Mouse (Mus musculus) ES-Bruce4 (cell line): Measurements from ENCODE around the gene Elavl2. TPM values are rescaled to one million over a fixed set of nuclear protein-coding genes. Genes with fewer than 3 reads are reported as not detected.

ENCODE experiments used
- H3K27ac ChIP-seq: 2 replicates; pipeline ENCODE4 v1.5.1; 2012; ENCODE audit warnings: low read length, inconsistent platforms; ENCODE audit not compliant: insufficient read depth
- H3K27me3 ChIP-seq: 2 replicates; pipeline ENCODE4 v1.6.1; 2012; ENCODE audit warnings: mild to moderate bottlenecking, low read length, inconsistent platforms; ENCODE audit not compliant: control insufficient read depth, poor library complexity, insufficient read depth, severe bottlenecking
- H3K36me3 ChIP-seq: 2 replicates; pipeline ENCODE4 v1.6.1; 2012; ENCODE audit warnings: inconsistent platforms, mild to moderate bottlenecking, low read length, moderate library complexity; ENCODE audit not compliant: control insufficient read depth, poor library complexity, insufficient read depth, severe bottlenecking
- H3K4me1 ChIP-seq: one replicate; pipeline ENCODE4 v1.8.1; 2011; ENCODE audit warnings: low read length; ENCODE audit not compliant: control insufficient read depth, insufficient read depth
- H3K4me3 ChIP-seq: 2 replicates; pipeline ENCODE4 v1.5.1; 2011; ENCODE audit warnings: low read depth, mild to moderate bottlenecking, low read length
- H3K9ac ChIP-seq: 2 replicates; pipeline ENCODE4 v1.6.1; 2012; ENCODE audit warnings: low read depth, mild to moderate bottlenecking, inconsistent platforms; ENCODE audit not compliant: poor library complexity, severe bottlenecking
- H3K9me3 ChIP-seq: replicated peaks from 2 replicates; pipeline ENCODE4 v1.6.1; 2012; ENCODE audit warnings: mild to moderate bottlenecking, low read length, inconsistent platforms; ENCODE audit not compliant: control insufficient read depth, poor library complexity, insufficient read depth, severe bottlenecking
- CTCF ChIP-seq: IDR thresholded peaks from one replicate; pipeline ENCODE4 v1.8.1; 2011; ENCODE audit warnings: low read depth, low read length
- EP300 ChIP-seq: IDR thresholded peaks from 2 replicates; pipeline ENCODE4 v1.6.1; 2011; ENCODE audit warnings: low read depth, low read length; ENCODE audit not compliant: insufficient read depth
- POLR2A ChIP-seq: IDR thresholded peaks from one replicate; pipeline ENCODE4 v1.8.1; 2011; ENCODE audit warnings: low read length; ENCODE audit not compliant: insufficient read depth
- polyA plus RNA-seq: library from polyadenylated mRNA; stranded (reverse); fragments of >200 nt; gene quantifications from 2 replicates; pipeline ENCODE4 v1.2.4, GENCODE M21; 2011; ENCODE audit warnings: low read depth; ENCODE audit not compliant: missing spikeins, insufficient read depth, insufficient read length

Gene Elavl2
- polyA plus RNA-seq, 1 experiment: 35.7 TPM

- Histone ChIP-seq H3K4me3 (no peak overlapping the region), H3K4me1 (peaks cover 2% of the 10 kb centered on the region), H3K27ac (no peak overlapping the region), H3K9me3 (no peaks in the 10 kb centered on the region), H3K27me3 (no peaks in the 10 kb centered on the region), H3K36me3 (peaks cover 4% of the 10 kb centered on the region), H3K9ac (no peak overlapping the region)
- TF ChIP-seq POLR2A: no peak
- TF ChIP-seq CTCF: no peak
- TF ChIP-seq EP300: no peak
Observed at GRCm38 (mm10) chr4:91362520-91362919, 38.1 kb downstream of the Elavl2 start.

DNA sequence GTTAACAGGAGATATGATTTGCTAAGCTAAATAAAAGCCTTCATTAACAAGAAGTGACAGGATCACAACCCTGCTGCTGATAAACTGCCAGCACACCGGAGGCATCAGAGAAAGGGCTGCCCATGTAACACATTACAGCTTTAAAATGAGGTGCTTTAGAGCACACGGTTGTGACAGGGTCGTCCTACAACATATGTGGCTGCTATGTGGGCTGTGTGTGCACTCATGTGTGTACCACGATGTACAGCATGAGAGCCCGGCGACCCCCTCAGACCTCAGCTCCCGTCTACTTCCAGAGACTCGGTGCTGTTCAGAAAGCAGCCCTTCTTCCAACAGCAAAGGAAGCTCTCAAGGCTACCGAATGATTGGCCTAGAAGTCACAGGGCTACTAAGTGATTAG, 47.4 kb downstream of the Elavl2 start:
- TF ChIP-seq POLR2A: no peak

DNA sequence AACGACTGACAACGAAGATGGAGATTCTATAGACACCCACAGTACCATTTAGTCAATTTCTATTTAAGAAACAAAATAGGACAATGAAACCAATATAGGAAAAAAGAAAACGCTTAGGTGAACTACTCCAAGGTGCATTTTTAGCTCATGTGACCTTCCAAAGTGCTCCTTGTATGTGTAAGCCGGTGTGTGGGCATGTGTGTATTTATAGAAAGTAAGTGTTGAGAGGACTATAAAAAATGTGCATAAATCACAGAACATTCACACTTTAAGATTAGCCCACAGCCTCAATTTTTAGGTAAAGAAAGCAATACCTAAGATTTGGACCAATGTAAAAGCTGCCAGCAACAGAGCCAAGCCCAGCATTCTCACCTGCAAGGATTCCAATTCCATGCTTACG, 51.0 kb downstream of the Elavl2 start:
- H3K36me3 ChIP-seq: no peaks in the 10 kb centered on the region
- no peak overlapping the region for H3K27ac ChIP-seq
- no peaks in the 10 kb centered on the region for H3K27me3 ChIP-seq
- H3K4me3 ChIP-seq: no peak overlapping the region
- no peaks in the 10 kb centered on the region for H3K9me3 ChIP-seq
- TF ChIP-seq EP300 (no peak), CTCF (no peak), POLR2A (no peak)
- H3K9ac ChIP-seq: no peak overlapping the region
- H3K4me1 ChIP-seq: peaks cover 5% of the 10 kb centered on the region

More for the DNA sequence above, 47.4 kb downstream of the Elavl2 start:
- no peaks in the 10 kb centered on the region for H3K9me3 ChIP-seq
- H3K27ac ChIP-seq: no peak overlapping the region
- H3K4me3 ChIP-seq: no peak overlapping the region
- H3K9ac ChIP-seq: no peak overlapping the region
- H3K27me3 ChIP-seq: no peaks in the 10 kb centered on the region
- H3K4me1 ChIP-seq: peaks cover 3% of the 10 kb centered on the region
- peaks cover 4% of the 10 kb centered on the region for H3K36me3 ChIP-seq

DNA sequence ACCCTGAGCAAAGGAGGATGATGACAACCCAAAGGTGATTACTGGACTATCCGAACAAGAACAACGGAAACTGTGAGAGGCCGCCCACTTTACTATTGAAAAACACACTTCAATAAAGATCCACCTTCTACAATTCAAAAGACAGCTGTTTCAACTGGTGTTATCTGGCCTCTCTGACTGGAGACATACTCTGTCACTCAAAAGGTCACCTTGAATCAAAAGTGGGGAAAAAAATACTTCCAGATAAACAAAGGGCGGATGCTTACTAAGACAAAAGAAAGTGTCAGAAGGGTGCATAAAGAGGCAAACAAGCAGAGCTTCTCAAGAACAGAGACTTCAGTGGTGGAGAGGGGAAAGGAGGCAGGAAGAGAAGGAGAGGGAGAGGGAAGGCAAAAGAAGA, 66.4 kb downstream of the Elavl2 start:
- Histone ChIP-seq H3K27me3 (no peaks in the 10 kb centered on the region), H3K36me3 (no peaks in the 10 kb centered on the region), H3K4me3 (no peak overlapping the region), H3K9ac (no peak overlapping the region), H3K27ac (no peak overlapping the region), H3K4me1 (peaks cover 2% of the 10 kb centered on the region), H3K9me3 (no peaks in the 10 kb centered on the region)
- TF ChIP-seq CTCF (no peak), POLR2A (no peak), EP300 (no peak)

GRCm38 (mm10) chr4:91310801-91311200, 89.8 kb downstream of the Elavl2 start:
- H3K9me3 ChIP-seq: no peaks in the 10 kb centered on the region
- H3K27me3 ChIP-seq: no peaks in the 10 kb centered on the region
- H3K4me3 ChIP-seq: no peak overlapping the region
- no peak for TF ChIP-seq EP300
- no peak for TF ChIP-seq POLR2A
- TF ChIP-seq CTCF: no peak
- H3K27ac ChIP-seq: no peak overlapping the region
- H3K36me3 ChIP-seq: no peaks in the 10 kb centered on the region; the same call in 1 of the 2 replicates
- H3K9ac ChIP-seq: no peak overlapping the region
- no peaks in the 10 kb centered on the region for H3K4me1 ChIP-seq

- H3K4me3 ChIP-seq: no peak overlapping the region
- H3K36me3 ChIP-seq: no peaks in the 10 kb centered on the region
- no peak overlapping the region for H3K27ac ChIP-seq
- no peak overlapping the region for H3K9ac ChIP-seq
- TF ChIP-seq POLR2A (no peak), EP300 (no peak), CTCF (no peak)
- H3K4me1 ChIP-seq: no peaks in the 10 kb centered on the region
- no peaks in the 10 kb centered on the region for H3K27me3 ChIP-seq
- no peaks in the 10 kb centered on the region for H3K9me3 ChIP-seq
Observed at GRCm38 (mm10) chr4:91297706-91298105, 102.9 kb downstream of the Elavl2 start.
